Mouse (Mus musculus): ENCODE measurements around the gene Nelfe. TPM values are rescaled to one million over a fixed set of nuclear protein-coding genes. Genes with fewer than 3 reads are reported as not detected.

Nelfe gene
- polyA plus RNA-seq, 1 experiment = 53.8 TPM

GRCm38 (mm10) chr17:34847192-34847591 is 3.0 kb upstream of the Nelfe start:
- DNase-seq (ENCODE audit: low read depth) = no peak

DNA sequence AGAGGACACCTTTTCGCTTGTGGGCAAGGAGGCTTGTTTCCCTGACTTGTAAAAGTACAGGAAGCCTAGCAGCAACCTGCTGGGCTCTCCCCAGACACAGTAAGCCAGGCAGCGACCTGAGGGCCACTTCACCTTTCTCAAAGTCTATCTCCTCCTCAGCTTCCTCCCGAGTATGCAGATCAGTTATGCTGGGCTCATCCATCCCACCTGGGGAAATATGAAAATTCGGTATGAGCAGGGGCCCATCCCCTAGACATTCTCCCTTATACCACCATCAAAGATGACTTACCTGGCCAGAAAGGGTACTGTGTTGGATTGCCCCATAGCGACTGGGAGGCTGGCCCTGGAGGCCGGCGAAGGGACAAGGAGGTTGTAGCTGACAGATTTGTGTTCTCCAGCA is 2.6 kb upstream of the Nelfe start:
- no peak for DNase-seq (ENCODE audit: low read depth)

DNA sequence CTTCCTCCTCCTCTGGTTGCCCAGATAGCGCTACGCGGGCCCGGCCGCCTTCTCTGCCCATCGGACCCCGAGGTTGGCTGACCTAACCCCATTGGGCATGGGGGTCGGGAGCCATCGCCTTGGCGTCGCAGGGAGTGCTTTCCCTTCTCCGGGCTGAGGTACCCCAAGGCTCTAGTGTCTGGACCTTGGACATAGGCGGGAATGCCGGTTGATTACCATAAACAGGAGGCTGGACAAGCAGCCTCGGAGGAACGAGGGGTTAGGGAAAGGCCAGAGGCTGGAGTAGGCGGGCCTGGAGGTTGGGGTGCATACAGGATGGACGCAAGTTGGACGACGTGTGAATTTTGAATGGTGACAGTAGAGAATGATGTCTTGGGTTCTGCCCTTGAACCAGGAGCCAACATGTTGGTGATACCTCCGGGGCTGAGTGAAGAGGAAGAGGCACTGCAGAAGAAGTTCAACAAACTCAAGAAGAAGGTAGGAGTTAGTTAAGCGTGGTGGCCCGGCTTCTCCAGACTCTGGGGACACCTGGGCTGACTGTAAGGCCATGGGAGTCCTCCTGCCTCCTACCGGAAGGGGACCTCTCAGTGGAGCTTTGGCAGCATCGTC is 430 bp downstream of the Nelfe start:
- DNase-seq (ENCODE audit: low read depth) = no peak

GRCm38 (mm10) chr17:34853511-34853910 is 3.3 kb downstream of the Nelfe start:
- no peak for DNase-seq (ENCODE audit: low read depth)

GRCm38 (mm10) chr17:34854761-34855160 is 4.6 kb downstream of the Nelfe start:
- DNase-seq (ENCODE audit: low read depth) = no peak

GRCm38 (mm10) chr17:34855825-34856224 is 5.6 kb downstream of the Nelfe start:
- DNase-seq (ENCODE audit: low read depth) = no peak

- DNase-seq (ENCODE audit: low read depth) = no peak
Measured at GRCm38 (mm10) chr17:34858670-34859069, 8.5 kb downstream of the Nelfe start.

DNA sequence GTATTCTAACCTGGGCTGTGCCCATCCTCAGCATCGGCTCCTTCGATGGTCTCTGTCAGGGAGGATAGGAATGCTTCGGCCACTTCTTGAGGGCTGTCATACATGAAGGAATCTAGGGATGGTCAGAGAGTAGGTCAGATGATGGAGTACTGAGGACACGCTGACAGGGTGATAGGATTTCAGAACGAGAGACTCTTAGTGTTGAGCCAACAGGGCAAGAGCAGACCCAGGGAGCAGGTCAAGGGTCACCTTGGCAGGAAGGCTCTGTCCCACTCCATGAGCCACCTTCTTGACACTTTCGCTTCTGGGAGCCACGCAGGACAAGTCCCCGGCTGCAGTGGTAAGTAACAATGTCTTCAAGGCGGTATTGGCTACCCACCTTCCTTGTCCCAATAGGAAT is 10.3 kb downstream of the Nelfe start:
- DNase-seq (ENCODE audit: low read depth) = no peak

GRCm38 (mm10) chr17:34861704-34862415 is 11.7 kb downstream of the Nelfe start:
- no peak for DNase-seq (ENCODE audit: low read depth)

DNA sequence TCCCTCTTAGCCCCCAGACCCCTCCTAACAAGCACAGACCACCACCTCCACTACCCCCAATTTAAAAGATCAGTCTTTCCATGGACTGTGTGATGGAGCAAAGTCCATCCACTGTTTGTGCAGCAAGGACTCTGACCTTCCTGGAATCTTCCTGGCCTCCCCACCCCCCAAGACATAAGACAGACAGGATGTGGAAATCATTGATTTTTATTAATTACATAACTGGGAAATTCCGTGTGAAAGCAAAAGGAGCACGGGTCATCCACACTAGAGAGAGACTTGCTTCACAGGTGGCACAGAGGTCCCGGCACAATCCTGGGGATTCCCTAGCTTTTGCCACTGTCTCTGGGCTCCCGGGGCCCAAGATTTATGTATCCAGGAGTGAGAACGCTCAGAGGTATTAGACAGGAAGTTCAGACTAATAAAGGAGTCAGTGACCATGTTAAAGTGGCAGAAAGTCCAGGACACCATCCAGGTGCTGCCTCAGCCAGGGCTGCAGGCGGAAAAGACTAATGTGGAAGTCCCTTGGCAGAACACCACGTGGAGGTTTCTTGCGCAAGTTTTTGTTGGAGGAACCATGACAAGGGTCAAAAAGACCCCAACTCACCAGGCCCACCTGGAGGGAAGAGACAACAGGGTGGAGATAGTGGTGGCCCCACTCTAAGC is 12.4 kb downstream of the Nelfe start, which contains the start of gene Cfb:
TSS of gene Cfb (minus strand) at position 103 of the 666 bp plus-strand sequence.
- peak; percentile 24 for DNase-seq (ENCODE audit: low read depth)

DNA sequence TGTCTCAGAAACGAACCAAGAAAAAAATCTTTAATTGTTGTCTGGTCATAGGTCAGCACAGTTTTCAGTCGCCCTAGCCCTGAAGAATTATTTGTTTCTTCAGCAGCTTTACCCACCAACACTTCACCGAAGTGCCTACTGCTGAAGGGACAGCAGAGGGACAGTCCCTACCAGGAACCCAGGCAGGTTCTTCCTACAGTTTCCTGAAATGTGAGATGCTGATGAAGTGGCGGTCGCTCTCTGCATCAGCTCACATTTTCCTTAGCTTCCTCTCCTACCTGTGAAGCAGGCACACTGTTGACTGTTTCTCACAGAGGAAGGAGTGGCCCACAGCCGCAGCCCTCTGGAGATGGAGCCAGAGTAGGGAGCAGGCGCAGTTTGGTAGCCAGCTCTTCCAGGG is 15.8 kb downstream of the Nelfe start:
- no peak for DNase-seq (ENCODE audit: low read depth)

DNA sequence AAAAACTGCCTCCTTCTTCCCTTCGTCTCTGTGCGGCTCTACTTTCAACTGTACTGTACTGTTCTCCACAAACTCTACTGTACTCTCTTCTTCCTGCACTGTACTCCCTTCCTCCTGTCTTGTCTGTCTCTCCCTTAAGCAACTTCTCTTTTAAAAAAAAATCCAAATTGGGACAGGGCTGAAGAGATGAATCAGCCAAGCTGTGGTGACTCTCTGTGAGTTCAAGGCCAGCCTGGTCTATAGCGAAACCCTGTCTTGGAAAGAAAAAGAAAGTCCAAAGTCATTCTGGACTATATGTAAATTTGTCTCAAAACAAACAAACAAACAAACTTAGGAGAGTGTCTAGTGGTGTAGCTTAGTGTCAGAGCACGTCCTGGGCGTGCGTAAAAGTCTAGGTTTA is 24.1 kb downstream of the Nelfe start:
- no peak for DNase-seq (ENCODE audit: low read depth)

- no peak for DNase-seq (ENCODE audit: low read depth)
Measured at GRCm38 (mm10) chr17:34879336-34879879, 29.2 kb downstream of the Nelfe start, which contains the start of gene Zbtb12. Zbtb12 (plus strand) TSS chr17:34879483.

GRCm38 (mm10) chr17:34881166-34881565 is 31.0 kb downstream of the Nelfe start:
- no peak for DNase-seq (ENCODE audit: low read depth)

- no peak for DNase-seq (ENCODE audit: low read depth)
Measured at GRCm38 (mm10) chr17:34881683-34882310, 31.6 kb downstream of the Nelfe start, which contains the start of gene Gm20547. Gm20547 (minus strand) TSS chr17:34882042.

DNA sequence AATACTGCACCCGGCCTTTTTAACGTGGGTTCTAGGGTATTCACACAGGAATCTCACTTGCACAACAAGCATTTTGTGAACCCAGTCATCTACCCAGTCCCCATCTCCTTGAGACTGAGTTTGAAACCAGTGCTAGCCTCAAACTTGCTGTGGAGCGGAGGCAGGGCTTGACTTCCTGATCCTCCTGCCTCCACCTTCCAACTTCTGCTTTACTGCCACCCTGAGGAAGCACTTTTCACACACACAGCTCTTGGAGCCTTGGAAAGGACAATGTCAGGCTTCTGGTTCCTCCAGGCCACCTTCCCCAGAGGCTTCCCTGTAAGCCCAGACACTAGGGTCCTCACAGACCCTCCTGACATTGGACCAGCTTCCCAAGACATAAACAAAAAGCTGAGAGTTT is 33.1 kb downstream of the Nelfe start:
- DNase-seq (ENCODE audit: low read depth) = no peak

GRCm38 (mm10) chr17:34884704-34885103 is 34.5 kb downstream of the Nelfe start:
- DNase-seq (ENCODE audit: low read depth) = no peak

GRCm38 (mm10) chr17:34885615-34886014 is 35.4 kb downstream of the Nelfe start:
- DNase-seq (ENCODE audit: low read depth) = no peak

GRCm38 (mm10) chr17:34887942-34888341 is 37.8 kb downstream of the Nelfe start:
- DNase-seq (ENCODE audit: low read depth) = no peak

DNA sequence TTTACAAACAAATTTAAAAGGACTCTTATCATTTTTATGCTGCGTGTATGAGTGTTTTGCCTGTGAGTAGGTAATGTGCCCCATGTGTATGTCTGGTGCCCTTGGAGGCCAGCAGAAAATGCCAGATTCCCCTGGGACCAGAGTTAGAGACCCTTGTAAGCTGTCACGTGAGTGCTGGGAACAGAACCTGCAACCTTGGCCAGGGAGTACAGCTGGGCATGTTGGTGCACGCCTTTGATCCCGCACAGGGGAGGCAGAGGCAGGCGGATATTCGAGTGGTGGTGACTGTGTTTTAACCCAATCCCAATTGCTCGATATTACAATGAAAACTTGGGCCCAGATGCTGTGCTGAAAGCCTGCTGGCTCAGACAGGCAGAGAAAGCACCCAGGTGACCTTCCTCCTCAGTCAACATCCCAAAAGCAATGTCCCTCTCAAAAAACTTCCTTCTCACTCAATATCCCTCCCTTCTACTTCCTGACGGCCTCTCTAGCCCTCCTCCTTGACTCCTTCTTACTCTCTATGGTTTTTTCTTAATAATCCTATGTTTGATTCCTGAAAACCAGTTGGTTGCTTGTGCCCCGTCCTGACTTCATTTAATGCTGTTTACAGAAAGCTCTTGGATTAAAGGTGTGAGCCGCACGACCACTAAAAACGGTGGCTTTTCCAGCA is 40.0 kb downstream of the Nelfe start:
- no peak for DNase-seq (ENCODE audit: low read depth)

DNA sequence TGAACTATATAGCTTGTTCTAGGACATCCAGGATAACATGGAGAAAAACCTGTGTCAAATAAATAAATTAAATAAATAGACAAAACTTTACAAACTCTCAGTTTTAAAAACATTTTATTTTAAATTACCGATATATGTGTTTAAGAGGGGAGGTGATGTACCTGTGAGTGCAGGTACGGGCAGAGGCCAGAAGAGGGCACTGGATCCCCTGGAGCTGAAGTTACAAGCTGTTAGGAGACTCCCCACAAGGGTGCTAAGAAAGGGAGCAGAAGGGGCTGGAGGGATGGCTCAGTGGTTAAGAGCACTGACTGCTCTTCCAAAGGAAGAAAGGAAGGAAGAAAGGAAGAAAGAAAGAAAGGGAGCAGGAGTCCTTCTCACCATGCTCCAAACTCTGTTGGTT is 41.2 kb downstream of the Nelfe start:
- no peak for DNase-seq (ENCODE audit: low read depth)

Measured in gonadal fat pad, adult 2 months (tissue).